Mouse (Mus musculus): Measurements from ENCODE around the gene Cep126. TPM values are rescaled to one million over a fixed set of nuclear protein-coding genes. Genes with fewer than 3 reads are reported as not detected.
A peak's percentile ranks its signal among the peaks of the same experiment; 100 is the strongest.

Gene Cep126
- polyA plus RNA-seq, 1 experiment from 2014 or later, result 2.2 TPM

- Histone ChIP-seq H3K4me3 (no peak overlapping the region), H3K9me3 (no peaks in the 10 kb centered on the region), H3K4me2 (no peak overlapping the region), H3K27ac (no peak overlapping the region), H3K4me1 (no peaks in the 10 kb centered on the region), H3K9ac (no peak overlapping the region), H3K36me3 (no peaks in the 10 kb centered on the region), H3K27me3 (no peaks in the 10 kb centered on the region)
- WGBS, result 88% methylated on average over 3 of the region's 3 CpGs
- no peak for ATAC-seq (ENCODE audit: insufficient number of reproducible peaks, insufficient read depth, low FRiP score, low TSS enrichment, low read depth)
These were observed 60.8 kb downstream of the Cep126 start for GRCm38 (mm10) chr9:8073203-8073755.

- no peak for ATAC-seq (ENCODE audit: insufficient number of reproducible peaks, insufficient read depth, low FRiP score, low TSS enrichment, low read depth)
- H3K4me1 ChIP-seq, result no peaks in the 10 kb centered on the region; the same call in 1 of the 2 replicates
- H3K27ac ChIP-seq, result no peak overlapping the region
- no peak overlapping the region for H3K9ac ChIP-seq
- H3K36me3 ChIP-seq, result no peaks in the 10 kb centered on the region
- no peaks in the 10 kb centered on the region for H3K27me3 ChIP-seq
- H3K4me2 ChIP-seq, result no peak overlapping the region
- 0 out of 2 replicates have a peak, but pooled peaks cover 3% of the 10 kb centered on the region for H3K9me3 ChIP-seq
- H3K4me3 ChIP-seq, result no peak overlapping the region
- WGBS, result 34% methylated on average over 3 of the region's 3 CpGs
These were observed 74.5 kb downstream of the Cep126 start for GRCm38 (mm10) chr9:8059636-8060035.

DNA sequence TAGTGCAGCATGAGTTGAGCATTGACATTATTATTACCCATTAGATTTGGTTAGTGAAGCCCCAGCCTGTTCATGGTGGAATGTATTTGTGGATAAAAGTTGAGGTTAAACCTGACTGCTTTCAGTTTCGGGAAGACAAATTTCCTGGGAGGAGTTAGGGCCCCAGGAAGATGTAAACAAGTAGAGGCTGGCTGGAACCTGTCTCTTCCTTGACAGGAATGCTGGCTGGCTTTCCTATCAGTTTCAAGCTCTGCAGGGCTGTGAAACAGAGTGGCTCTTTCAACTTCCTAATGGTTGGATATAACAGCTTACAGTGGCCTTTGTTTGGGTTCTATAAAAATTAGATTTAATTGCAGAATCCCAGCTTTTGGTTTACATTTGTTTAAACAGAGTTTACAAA, 79.3 kb downstream of the Cep126 start:
- H3K9me3 ChIP-seq, result no peaks in the 10 kb centered on the region
- H3K9ac ChIP-seq, result no peak overlapping the region
- H3K4me2 ChIP-seq, result no peak overlapping the region
- H3K4me1 ChIP-seq, result no peaks in the 10 kb centered on the region
- no peak overlapping the region; the same call in 1 of the 2 replicates for H3K27ac ChIP-seq
- H3K4me3 ChIP-seq, result no peak overlapping the region
- ATAC-seq (ENCODE audit: insufficient number of reproducible peaks, insufficient read depth, low FRiP score, low TSS enrichment, low read depth), result no peak
- no peaks in the 10 kb centered on the region for H3K36me3 ChIP-seq
- no peaks in the 10 kb centered on the region for H3K27me3 ChIP-seq
- WGBS, result 25% methylated on average over 1 of the region's 1 CpGs

DNA sequence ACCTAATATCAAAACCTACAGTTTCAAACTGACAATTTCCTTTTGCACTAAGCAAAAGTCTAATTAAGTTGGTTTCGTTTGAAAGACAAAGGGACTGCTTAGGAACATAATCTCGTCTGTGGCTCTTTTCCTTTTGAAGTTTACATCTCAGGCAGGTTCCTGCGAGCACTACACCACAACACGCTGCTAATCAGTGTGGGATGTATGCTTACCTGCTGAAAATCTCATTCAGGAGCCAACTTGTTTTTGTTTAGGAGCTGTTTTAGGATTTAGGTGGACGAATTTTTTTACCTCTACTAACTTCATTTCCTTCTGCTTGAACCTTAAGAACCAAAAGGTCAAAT, 91.1 kb downstream of the Cep126 start:
- no peaks in the 10 kb centered on the region for H3K9me3 ChIP-seq
- ATAC-seq (ENCODE audit: insufficient number of reproducible peaks, insufficient read depth, low FRiP score, low TSS enrichment, low read depth), result 0 out of 2 replicates have a peak, but pooled peaks have one; percentile 10
- H3K27me3 ChIP-seq, result no peaks in the 10 kb centered on the region
- peaks cover 4% of the 10 kb centered on the region; the same call in 1 of the 2 replicates for H3K4me1 ChIP-seq
- peak overlapping the region; percentile 81 for H3K9ac ChIP-seq
- peak overlapping the region; percentile 66 for H3K4me2 ChIP-seq
- H3K27ac ChIP-seq, result peak overlapping the region; percentile 72
- peak overlapping the region; percentile 81 for H3K4me3 ChIP-seq
- WGBS, result 16% methylated on average over 5 of the region's 5 CpGs
- H3K36me3 ChIP-seq, result no peaks in the 10 kb centered on the region

GRCm38 (mm10) chr9:8042338-8043043, 91.6 kb downstream of the Cep126 start, which contains the start of gene Cfap300:
TSS of gene Cfap300 (minus strand) at chr9:8042823.
- under 1% methylated on average over 39 of the region's 39 CpGs for WGBS
- H3K4me1 ChIP-seq, result peaks cover 4% of the 10 kb centered on the region; the same call in 1 of the 2 replicates

GRCm38 (mm10) chr9:8035546-8035945, 98.5 kb downstream of the Cep126 start:
- Histone ChIP-seq H3K4me2 (peak overlapping the region; percentile 21; the same call in 1 of the 2 replicates), H3K9ac (no peak overlapping the region), H3K27me3 (no peaks in the 10 kb centered on the region), H3K27ac (no peak overlapping the region; the same call in 1 of the 2 replicates), H3K9me3 (no peaks in the 10 kb centered on the region), H3K4me1 (peaks cover 8% of the 10 kb centered on the region), H3K4me3 (no peak overlapping the region), H3K36me3 (no peaks in the 10 kb centered on the region)
- WGBS, result 16% methylated on average over 7 of the region's 7 CpGs
- peak; percentile 67; the same call in 1 of the 2 replicates for ATAC-seq (ENCODE audit: insufficient number of reproducible peaks, insufficient read depth, low FRiP score, low TSS enrichment, low read depth)

More at GRCm38 (mm10) chr9:8042338-8043043, 91.6 kb downstream of the Cep126 start, which contains the start of gene Cfap300:
- Histone ChIP-seq H3K27me3 (no peaks in the 10 kb centered on the region), H3K4me3 (peak within 1 kb of the TSS; percentile 81), H3K4me2 (peak within 1 kb of the TSS; percentile 66), H3K36me3 (no peaks in the 10 kb centered on the region), H3K9ac (peak within 1 kb of the TSS; percentile 81), H3K9me3 (no peaks in the 10 kb centered on the region), H3K27ac (peak within 1 kb of the TSS; percentile 72)
- peak; percentile 97 for ATAC-seq (ENCODE audit: insufficient number of reproducible peaks, insufficient read depth, low FRiP score, low TSS enrichment, low read depth)

GRCm38 (mm10) chr9:8035091-8035490, 99.0 kb downstream of the Cep126 start:
- Histone ChIP-seq H3K4me3 (no peak overlapping the region), H3K27ac (no peak overlapping the region; the same call in 1 of the 2 replicates)

GRCm38 (mm10) chr9:8034143-8034542, 100.0 kb downstream of the Cep126 start:
- WGBS, result 69% methylated on average over 1 of the region's 1 CpGs
- no peak overlapping the region for H3K27ac ChIP-seq

More at GRCm38 (mm10) chr9:8035091-8035490, 99.0 kb downstream of the Cep126 start:
- Histone ChIP-seq H3K27me3 (no peaks in the 10 kb centered on the region), H3K9me3 (no peaks in the 10 kb centered on the region), H3K4me1 (peaks cover 8% of the 10 kb centered on the region), H3K4me2 (peak overlapping the region; percentile 21; the same call in 1 of the 2 replicates), H3K9ac (no peak overlapping the region), H3K36me3 (no peaks in the 10 kb centered on the region)
- WGBS, result 44% methylated on average over 4 of the region's 4 CpGs
- no peak for ATAC-seq (ENCODE audit: insufficient number of reproducible peaks, insufficient read depth, low FRiP score, low TSS enrichment, low read depth)

GRCm38 (mm10) chr9:8032847-8033246, 101.2 kb downstream of the Cep126 start:
- Histone ChIP-seq H3K9me3 (no peaks in the 10 kb centered on the region), H3K4me2 (no peak overlapping the region), H3K36me3 (no peaks in the 10 kb centered on the region), H3K4me3 (no peak overlapping the region), H3K27me3 (no peaks in the 10 kb centered on the region), H3K9ac (no peak overlapping the region), H3K4me1 (peaks cover 8% of the 10 kb centered on the region), H3K27ac (no peak overlapping the region)
- ATAC-seq (ENCODE audit: insufficient number of reproducible peaks, insufficient read depth, low FRiP score, low TSS enrichment, low read depth), result 0 out of 2 replicates have a peak, but pooled peaks have one; percentile 48
- 67% methylated on average over 5 of the region's 5 CpGs for WGBS

More at GRCm38 (mm10) chr9:8034143-8034542, 100.0 kb downstream of the Cep126 start:
- H3K9ac ChIP-seq, result no peak overlapping the region
- H3K36me3 ChIP-seq, result no peaks in the 10 kb centered on the region
- H3K27me3 ChIP-seq, result no peaks in the 10 kb centered on the region
- no peak overlapping the region for H3K4me3 ChIP-seq
- H3K4me2 ChIP-seq, result no peak overlapping the region
- H3K4me1 ChIP-seq, result peaks cover 8% of the 10 kb centered on the region
- no peak for ATAC-seq (ENCODE audit: insufficient number of reproducible peaks, insufficient read depth, low FRiP score, low TSS enrichment, low read depth)
- no peaks in the 10 kb centered on the region for H3K9me3 ChIP-seq

Data from embryonic facial prominence, embryonic 13.5 days (tissue).